Comparison of ENCODE assay signal across 17 mouse cellular contexts in the genomic region with DNA sequence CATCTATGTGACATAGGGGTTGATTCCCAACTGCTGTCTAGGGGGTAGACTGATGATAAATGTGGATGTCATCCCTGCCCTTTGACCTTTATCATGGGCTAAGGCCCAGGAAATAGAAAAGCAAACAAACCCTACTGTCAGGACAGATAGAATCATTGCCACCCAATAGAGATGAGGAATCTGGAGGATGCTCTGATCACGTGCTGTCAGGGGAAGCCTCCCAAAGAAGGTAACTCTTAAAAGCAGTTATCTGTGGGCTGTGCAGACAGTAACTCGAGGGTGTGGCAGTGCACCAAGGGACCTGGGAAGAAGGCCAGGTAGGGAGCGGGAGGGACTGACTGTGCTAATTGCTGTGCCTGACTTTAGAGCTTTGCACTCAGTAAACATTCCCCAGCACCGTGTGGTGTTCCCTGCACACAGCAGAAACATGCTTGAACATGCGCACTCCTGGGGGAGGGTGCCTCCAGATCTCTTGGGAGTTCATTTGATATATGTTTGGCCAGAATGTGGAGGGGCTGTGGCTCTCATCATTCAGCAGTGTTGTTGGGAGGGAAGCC. TPM values are rescaled to one million over a fixed set of nuclear protein-coding genes. Genes with fewer than 3 reads are reported as not detected.
DNase-seq lines count a peak whose midpoint lies in the region; ATAC-seq lines count a peak whose summit lies in the region.
"Had no signal": no experiment of that assay in that cellular context is flagged by ENCODE, and none has a peak within 500 bp of the region (broad histone marks: within the 10 kb centered on the region; RNA-seq: fewer than 3 reads in every experiment).

No protein-coding gene starts in this region.

- no peak overlapping the region for H3K9ac ChIP-seq in limb, embryonic 12.5 days (replicated peaks)
- H3K9ac ChIP-seq in stomach, embryonic 14.5 days (replicated peaks; ENCODE audit: low read depth, low read length) = no peak overlapping the region
- H3K9ac ChIP-seq: embryonic facial prominence, embryonic 12.5 days; forebrain, postnatal 0 days; heart, embryonic 13.5 days; hindbrain, embryonic 14.5 days; liver, embryonic 13.5 days; lung, embryonic 15.5 days had no signal

- H3K27me3 ChIP-seq in limb, embryonic 12.5 days = no peaks in the 10 kb centered on the region
- no peaks in the 10 kb centered on the region for H3K27me3 ChIP-seq in limb, embryonic 10.5 days (ENCODE audit: low read depth, poor library complexity, severe bottlenecking)
- H3K27me3 ChIP-seq in stomach, embryonic 14.5 days (ENCODE audit: control insufficient read depth, insufficient read depth, low read length) = no peaks in the 10 kb centered on the region
- H3K27me3 ChIP-seq: embryonic facial prominence, embryonic 12.5 days; heart, embryonic 13.5 days; liver, embryonic 13.5 days; lung, embryonic 15.5 days had no signal

- H3K9me3 ChIP-seq in limb, embryonic 12.5 days = no peaks in the 10 kb centered on the region
- no peaks in the 10 kb centered on the region for H3K9me3 ChIP-seq in limb, embryonic 10.5 days (replicated peaks)
- H3K9me3 ChIP-seq in stomach, embryonic 14.5 days (ENCODE audit: control insufficient read depth, low read depth, low read length) = no peaks in the 10 kb centered on the region
- H3K9me3 ChIP-seq: embryonic facial prominence, embryonic 12.5 days; heart, embryonic 13.5 days; liver, embryonic 13.5 days; lung, embryonic 15.5 days had no signal

- H3K4me3 ChIP-seq in limb, embryonic 12.5 days (replicated peaks) = no peak overlapping the region
- no peak overlapping the region for H3K4me3 ChIP-seq in limb, embryonic 10.5 days
- no peak overlapping the region for H3K4me3 ChIP-seq in stomach, embryonic 14.5 days (ENCODE audit: low read depth, low read length)
- H3K4me3 ChIP-seq: embryonic facial prominence, embryonic 12.5 days; heart, embryonic 13.5 days; liver, embryonic 13.5 days; lung, embryonic 15.5 days had no signal

- 0 out of 2 replicates have a peak, but pooled peaks have one; percentile 47 for ATAC-seq in limb, embryonic 12.5 days (ENCODE audit: insufficient number of reproducible peaks, insufficient read depth, low FRiP score, low TSS enrichment, low read depth)
- ATAC-seq in stomach, embryonic 14.5 days (ENCODE audit: insufficient number of reproducible peaks, insufficient read depth, low FRiP score, low read depth) = peak; percentile 49; the same call in 1 of the 2 replicates
- ATAC-seq: forebrain, postnatal 0 days had no signal

- no peak for DNase-seq in limb, embryonic 10.5 days (ENCODE audit: low spot score)
- peak; percentile 39 to 47 for DNase-seq in urinary bladder, postnatal 36 days (ENCODE audit: low spot score in 2 of 2)
- no peak for DNase-seq in urinary bladder, adult 2 months (ENCODE audit: low spot score)
- no peak for DNase-seq in kidney, postnatal 36 days
- no peak for DNase-seq in layer of hippocampus, postnatal 36 days
- DNase-seq: cerebellum, adult 8-10 months; forebrain, postnatal 0 days; heart, adult 11 months; liver, embryonic 13.5 days; lung, postnatal 4 days; thymus, postnatal 36 days had no signal

- no peak overlapping the region for H3K27ac ChIP-seq in limb, embryonic 12.5 days
- H3K27ac ChIP-seq in limb, embryonic 10.5 days = no peak overlapping the region
- H3K27ac ChIP-seq in stomach, embryonic 14.5 days (ENCODE audit: low read length) = no peak overlapping the region
- H3K27ac ChIP-seq: embryonic facial prominence, embryonic 12.5 days; heart, embryonic 13.5 days; hindbrain, embryonic 14.5 days; liver, embryonic 13.5 days; lung, embryonic 15.5 days had no signal

- 66% methylated on average over 5 of the region's 5 CpGs for WGBS in limb, embryonic 12.5 days
- 63% methylated on average over 5 of the region's 5 CpGs for WGBS in limb, embryonic 10.5 days
- 46% methylated on average over 5 of the region's 5 CpGs for WGBS in stomach, embryonic 14.5 days

- H3K4me1 ChIP-seq in limb, embryonic 12.5 days (replicated peaks) = no peaks in the 10 kb centered on the region
- peaks cover 7% of the 10 kb centered on the region; the same call in 1 of the 2 replicates for H3K4me1 ChIP-seq in limb, embryonic 10.5 days
- no peaks in the 10 kb centered on the region; the same call in 1 of the 2 replicates for H3K4me1 ChIP-seq in stomach, embryonic 14.5 days (ENCODE audit: control insufficient read depth, insufficient read depth, low read length)
- H3K4me1 ChIP-seq: embryonic facial prominence, embryonic 12.5 days; heart, embryonic 13.5 days; liver, embryonic 13.5 days had no signal

- no peaks in the 10 kb centered on the region for H3K36me3 ChIP-seq in limb, embryonic 12.5 days
- no peaks in the 10 kb centered on the region for H3K36me3 ChIP-seq in limb, embryonic 10.5 days
- H3K36me3 ChIP-seq in stomach, embryonic 14.5 days (ENCODE audit: control insufficient read depth, insufficient read depth, low read length) = no peaks in the 10 kb centered on the region
- H3K36me3 ChIP-seq: embryonic facial prominence, embryonic 12.5 days; heart, embryonic 13.5 days; liver, embryonic 13.5 days; lung, embryonic 15.5 days had no signal

- no peak overlapping the region for H3K4me2 ChIP-seq in limb, embryonic 12.5 days
- H3K4me2 ChIP-seq in stomach, embryonic 14.5 days (replicated peaks; ENCODE audit: low read depth, low read length) = no peak overlapping the region
- H3K4me2 ChIP-seq: embryonic facial prominence, embryonic 12.5 days; heart, embryonic 13.5 days; hindbrain, embryonic 14.5 days; liver, embryonic 13.5 days; lung, embryonic 15.5 days had no signal

RNA-seq across cellular contexts. Expression of a gene that starts 10.5 kb away (rescaled TPM):
- 142 and 146 TPM in 2 replicates for polyA plus RNA-seq in limb, embryonic 12.5 days (2016; fragmentation: Nextera tagmentation; extraction: Ambion mirVana)
- 91.7 and 127 TPM in 2 replicates for polyA plus RNA-seq in limb, embryonic 10.5 days (2016; fragmentation: Nextera tagmentation; extraction: Ambion mirVana)
- polyA plus RNA-seq in urinary bladder, adult 2 months (2012; rRNA removed) = 41.5 and 49.4 TPM in 2 replicates
- 95.5 and 98.3 TPM in 2 replicates for polyA plus RNA-seq in stomach, embryonic 14.5 days (2014; fragmentation: Nextera tagmentation; extraction: Ambion mirVana)
- 100 to 1,000 TPM; 165 to 172 TPM for total RNA-seq in layer of hippocampus, postnatal 36 days (2021)

Comparison
In these comparisons a context has a peak if more than half of its experiments do, and no peak if none do; other contexts are left out.
1. DNase-seq: peak in urinary bladder, postnatal 36 days (2 of 2); none in limb, embryonic 10.5 days (single experiment), urinary bladder, adult 2 months (single experiment), kidney, postnatal 36 days (0 of 2) and layer of hippocampus, postnatal 36 days (0 of 2).